Mouse (Mus musculus): ENCODE measurements around the gene Dusp12.
A peak's percentile ranks its signal among the peaks of the same experiment; 100 is the strongest.

Gene Dusp12

DNA sequence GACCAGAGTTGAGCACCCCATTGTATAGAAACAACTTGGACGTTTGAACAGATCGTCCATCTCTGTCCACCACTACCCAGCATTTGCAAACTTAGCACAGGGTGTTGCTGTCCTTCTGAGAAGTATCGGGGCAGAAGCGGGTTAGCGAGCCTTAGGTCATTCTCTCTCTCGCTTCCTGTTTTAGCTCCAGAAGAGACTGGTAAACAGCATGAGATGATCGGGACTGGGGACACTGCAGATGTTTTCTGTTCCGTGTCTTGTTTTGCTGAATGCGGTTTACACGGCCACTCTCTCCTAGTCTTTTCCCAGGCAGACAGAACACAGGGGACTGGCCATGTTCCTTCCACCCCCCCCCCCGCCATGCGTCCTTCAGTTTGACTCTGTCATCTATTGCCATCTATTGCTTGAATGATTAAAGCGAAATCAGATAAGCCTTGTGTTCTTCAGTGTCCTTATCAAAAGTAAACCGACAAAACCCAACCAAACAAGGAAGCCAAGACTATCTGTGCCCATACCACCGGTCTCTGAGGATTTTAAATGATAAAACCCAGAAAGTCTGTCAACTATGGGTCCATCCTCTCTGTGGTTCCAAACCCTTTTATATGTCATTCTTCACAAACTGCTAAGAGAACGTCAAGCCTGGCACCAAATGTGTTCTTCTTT, 13.2 kb upstream of the Dusp12 start:
- no peak for DNase-seq (ENCODE audit: low spot score in 2 of 2)

DNA sequence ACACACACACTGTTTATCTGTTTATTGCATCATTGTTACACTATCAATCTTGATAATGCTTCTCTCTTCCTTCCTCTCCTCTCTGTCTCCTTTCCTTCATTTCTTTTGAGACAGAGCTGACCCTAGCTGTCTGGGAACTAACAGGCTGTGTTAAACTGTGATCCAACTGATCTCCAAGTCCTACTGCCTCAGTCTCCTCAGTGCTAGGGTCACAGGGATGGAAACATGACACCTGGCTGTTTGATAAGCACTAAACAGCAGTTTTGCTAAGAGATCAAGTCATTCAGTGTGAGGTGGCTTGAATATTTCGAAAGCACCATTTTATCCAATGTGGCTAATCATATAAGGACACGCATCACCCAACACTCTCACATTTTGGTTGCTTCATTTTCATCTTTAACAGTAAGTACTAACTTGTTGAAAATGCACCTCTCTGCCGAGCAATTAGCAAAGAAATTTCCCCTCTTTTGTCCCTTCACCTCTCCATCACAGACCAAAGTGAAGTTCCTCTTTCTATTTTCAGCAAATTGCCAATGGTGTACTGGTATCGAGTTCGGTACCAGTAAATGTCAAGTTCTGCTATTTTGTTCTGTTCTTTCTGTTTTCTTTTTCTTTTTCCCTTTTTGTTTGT, 11.4 kb upstream of the Dusp12 start:
- DNase-seq (ENCODE audit: low spot score in 2 of 2), result no peak

DNA sequence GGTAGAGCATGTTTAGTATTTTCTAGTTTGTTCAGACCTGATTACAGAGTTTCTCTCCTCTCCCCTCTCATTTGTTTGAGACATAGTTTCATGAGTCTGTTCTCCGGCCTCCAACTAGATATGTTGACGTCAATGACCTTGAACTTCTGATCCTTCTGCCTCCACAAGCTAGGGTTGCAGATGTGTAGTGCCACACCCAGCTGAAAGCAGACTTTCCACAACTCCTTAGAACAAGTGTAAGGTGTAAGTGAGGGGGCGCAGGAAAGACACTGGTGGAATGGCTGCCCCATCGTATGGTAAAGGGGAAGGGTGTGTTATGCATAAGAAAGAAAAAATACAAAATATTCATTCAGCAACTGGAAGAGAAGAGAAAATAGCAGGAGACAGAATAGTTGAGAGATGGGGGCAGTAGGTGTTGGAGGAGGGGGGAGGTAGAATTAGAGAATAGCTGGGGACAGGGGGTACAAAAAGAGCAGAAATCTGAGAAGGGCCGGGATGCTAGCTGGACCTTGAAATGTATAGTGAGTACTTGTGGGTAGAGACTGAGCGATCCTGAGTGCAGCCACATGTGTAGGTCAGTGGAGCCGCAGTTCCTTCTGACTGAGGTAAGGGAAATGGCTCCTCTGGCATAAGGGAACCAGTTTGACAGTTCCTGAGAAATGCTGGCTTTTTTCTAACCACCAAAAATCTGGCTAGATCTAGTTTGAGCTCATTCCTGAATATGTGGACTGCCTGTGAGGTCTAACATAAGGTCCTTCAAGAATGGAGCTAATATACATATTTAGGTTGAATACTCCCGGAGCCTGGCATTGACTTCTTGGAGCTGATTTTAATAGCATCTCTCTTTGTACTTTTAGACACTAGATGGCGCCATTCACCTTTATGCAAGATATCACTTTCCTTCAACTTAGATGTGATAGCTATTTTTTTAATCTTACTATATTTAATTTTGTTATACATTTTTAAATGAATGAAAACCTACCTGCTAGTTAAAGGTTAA, 9.6 kb upstream of the Dusp12 start:
- peak in 1 of 2 experiments; percentile 38 for DNase-seq (ENCODE audit: low spot score in 2 of 2)

DNA sequence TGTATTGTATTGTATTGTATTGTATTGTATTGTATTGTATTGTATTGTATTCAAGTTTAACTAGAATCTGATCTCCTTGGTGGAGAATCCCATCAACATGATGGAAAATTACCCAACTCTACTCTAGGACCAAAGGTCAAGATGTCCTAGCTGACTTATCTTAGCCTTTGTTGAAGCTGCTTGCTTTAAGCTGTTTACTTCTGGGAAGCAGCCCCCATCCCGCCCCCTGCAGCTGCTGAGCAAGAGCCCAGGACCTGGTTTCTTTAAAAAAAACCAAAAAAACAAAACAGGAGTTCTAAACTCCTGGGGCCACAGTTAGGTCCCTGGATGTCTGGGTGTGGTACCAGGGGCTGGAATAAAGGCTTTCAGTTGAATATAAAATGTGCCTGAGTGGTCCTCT, 6.9 kb upstream of the Dusp12 start:
- no peak for DNase-seq (ENCODE audit: low spot score in 2 of 2)

DNA sequence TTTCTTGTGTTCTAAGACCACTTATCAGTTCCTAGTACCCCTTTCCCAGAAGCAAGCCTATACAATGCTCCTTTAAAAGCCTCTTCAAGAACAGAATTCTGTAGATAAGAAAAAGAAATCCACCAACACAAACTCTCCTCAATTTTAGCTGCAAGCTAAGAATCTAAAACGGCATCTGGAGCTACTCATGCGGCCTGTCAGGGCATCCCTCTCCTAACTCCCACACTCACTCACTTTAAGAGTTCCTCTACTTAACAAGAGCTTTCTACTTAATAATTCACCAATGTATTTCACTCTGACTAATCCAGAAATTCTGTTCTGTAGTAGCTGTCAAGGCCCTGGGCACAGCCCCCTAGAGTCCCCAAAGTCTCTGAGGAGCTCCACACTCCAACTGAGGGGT, 6.3 kb upstream of the Dusp12 start:
- no peak for DNase-seq (ENCODE audit: low spot score in 2 of 2)

DNA sequence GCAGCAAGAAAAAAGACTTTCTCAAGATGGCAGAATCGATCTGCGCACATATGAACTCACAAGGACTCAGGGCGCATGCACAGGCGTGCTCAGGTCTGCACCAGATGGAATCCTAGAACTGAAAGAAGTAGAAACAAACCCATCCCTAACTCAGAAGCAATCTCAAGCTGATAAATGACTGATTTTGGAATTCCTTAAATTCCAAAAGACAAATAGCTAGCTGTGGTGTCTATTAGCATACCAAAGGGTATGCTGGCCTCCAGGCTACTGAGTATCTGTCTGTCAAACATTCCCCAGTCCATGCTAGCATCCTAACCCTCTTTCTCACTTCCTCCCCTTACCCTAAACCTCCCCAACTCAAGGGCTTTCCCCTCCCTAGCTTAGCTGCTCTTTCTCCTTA, 4.0 kb upstream of the Dusp12 start:
- DNase-seq (ENCODE audit: low spot score in 2 of 2), result no peak

DNA sequence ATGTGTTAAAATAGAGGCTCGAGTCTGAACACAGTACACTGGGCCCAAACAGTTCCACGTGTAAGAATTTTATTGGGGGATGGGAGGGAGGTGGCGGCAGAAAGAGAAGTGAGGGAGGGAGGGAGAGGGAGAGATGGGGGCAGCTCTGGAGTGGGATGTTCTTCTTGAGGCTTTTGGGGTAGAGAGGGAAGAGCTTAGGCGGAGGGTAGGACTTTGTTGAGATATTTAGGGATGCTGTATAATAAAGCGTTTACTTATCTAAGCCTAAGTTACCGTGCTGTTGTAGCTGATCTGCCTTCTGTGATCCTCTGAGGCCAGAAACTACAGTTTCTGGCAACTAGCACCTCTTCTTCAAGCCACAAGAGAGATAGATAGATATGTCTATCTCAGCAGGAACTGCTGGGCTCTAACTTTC, 711 bp upstream of the Dusp12 start:
- DNase-seq (ENCODE audit: low spot score in 2 of 2), result no peak

DNA sequence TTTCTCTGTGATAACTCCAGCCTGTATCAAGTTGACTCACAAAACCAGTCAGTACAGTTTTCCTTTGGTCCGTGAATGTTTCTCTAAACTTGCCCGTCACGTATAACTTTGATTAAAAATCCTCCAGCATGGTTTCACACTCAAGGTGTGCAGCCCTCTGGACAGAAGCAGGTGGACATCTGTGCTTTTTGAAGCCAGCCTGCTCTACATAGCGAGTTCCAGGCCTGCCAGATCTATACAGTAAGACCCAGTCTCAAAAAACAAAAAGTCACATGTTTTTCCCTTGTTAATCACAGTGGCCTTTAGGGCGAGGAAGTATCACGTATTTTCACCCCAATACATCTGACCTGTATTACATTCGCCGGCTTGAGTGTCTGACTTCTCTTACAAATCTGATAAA, 950 bp downstream of the Dusp12 start:
- no peak for DNase-seq (ENCODE audit: low spot score in 2 of 2)

DNA sequence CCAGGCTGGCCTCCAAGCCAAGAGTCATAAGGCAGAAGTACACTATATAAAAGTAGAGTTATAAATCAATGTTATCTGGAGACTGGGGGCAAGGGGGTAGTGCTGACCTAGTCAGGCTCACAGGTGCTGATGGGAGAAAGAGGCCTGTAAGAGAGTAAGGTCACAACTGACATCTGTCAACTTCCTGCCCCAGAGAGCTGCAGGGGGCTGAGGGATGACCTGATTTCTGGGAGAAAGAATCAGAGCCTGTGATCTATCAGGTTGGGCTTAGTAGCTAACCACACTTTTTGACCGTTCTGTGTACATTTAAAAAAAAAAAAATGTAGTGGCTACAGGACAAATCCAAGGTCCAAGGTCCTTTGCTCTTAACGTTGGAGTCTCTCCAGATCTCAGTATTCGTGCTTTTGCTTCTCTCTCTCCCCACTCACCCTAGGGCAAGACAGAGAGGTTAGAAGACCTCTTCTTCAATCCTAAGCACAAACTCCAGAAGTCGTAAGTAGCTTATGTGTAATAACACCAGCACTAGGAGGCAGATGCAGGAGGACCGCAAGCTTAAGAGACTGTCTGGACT, 2.3 kb downstream of the Dusp12 start:
- no peak for DNase-seq (ENCODE audit: low spot score in 2 of 2)

DNA sequence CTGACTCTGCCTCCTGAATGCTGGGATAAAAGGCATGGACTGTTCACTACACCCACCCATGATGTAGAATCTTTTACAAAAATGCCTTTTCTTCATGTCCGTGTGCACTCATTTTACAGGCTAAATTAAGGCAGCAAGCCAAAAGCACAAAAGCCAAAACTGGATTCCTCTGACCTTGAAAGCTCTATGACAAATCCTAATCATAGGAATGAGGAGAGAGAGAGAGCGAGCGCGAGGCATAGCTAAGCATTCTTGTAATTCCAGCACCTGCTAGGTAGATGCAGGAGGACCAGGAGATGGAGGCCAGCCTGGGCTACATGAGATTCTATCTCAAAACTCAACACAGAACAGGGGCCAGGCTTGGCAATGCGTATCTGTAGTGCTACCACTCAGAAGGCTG, 8.4 kb downstream of the Dusp12 start:
- no peak for DNase-seq (ENCODE audit: low spot score in 2 of 2)

DNA sequence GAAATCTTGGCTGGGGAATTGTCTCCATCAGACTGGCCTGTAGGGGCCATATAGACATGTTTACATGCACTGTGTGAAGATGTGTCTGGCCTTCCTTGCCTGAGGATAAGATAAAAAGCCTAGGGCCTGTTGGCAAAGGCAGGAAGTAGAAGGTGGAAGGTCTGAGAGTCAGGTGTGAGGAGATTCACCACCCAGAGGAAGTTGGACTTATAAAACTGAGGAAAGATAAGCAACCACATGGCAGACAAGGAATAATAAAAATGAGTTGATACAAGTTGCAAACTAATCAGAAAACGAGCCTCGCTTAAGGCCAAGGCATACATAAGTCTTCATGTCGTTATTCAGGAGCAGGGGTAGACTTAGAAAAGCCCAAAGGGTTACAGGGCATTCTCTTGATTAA, 9.7 kb downstream of the Dusp12 start:
- no peak for DNase-seq (ENCODE audit: low spot score in 2 of 2)

DNA sequence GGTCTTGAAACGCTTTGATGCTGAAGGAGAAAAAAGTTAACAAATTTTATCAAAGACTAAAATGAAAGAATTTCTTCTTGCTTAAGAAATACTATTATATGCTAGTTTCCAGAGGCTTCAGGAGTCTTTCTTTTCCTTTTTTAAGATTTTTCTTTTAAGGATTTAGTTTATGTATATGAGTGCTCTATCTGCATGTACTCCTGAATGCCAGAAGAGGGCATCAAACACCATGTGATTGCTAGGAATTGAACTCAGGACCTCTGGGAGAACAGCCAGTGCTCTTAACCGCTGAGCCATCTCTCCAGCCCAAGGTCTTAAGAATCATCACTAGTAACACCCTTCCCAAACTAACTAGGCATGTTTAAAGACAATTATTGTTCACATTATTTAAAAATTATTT, 13.4 kb downstream of the Dusp12 start:
- no peak for DNase-seq (ENCODE audit: low spot score in 2 of 2)

DNA sequence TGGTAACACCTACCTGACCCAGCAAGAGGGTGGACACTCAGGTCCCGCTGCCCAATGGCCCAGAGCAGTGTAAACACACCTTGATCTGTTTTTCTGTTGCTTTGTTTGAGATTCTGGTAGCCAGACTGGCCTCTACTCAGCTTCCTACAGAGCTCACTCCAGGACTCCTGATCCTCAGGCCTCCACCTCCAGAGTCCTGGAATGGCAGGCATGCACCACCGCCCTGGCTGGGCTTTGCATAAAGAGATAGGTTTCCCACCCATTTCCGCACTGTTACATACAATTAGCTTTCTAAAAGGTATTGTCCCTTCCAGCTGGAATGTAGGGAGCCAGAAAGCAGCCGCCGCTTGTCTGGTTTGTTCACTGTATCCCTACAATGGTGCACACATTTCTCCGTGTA, 13.9 kb downstream of the Dusp12 start:
- DNase-seq (ENCODE audit: low spot score in 2 of 2), result no peak

DNA sequence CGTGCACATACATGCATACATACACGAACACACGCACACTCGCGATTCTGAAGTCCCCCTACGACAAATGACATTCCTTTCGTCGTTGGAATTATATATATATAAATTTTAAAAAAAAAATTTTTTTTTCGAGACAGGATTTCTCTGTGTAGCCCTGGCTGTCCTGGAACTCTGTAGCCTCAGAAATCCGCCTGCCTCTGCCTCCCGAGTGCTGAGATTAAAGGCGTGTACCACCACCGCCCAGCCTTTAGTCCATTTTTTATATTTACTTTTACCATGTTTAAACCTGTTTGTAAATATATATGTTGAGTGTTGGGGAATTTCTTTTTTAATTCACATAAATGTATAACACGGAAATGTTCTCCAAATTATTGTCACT, 16.4 kb downstream of the Dusp12 start:
- no peak for DNase-seq (ENCODE audit: low spot score in 2 of 2)

DNA sequence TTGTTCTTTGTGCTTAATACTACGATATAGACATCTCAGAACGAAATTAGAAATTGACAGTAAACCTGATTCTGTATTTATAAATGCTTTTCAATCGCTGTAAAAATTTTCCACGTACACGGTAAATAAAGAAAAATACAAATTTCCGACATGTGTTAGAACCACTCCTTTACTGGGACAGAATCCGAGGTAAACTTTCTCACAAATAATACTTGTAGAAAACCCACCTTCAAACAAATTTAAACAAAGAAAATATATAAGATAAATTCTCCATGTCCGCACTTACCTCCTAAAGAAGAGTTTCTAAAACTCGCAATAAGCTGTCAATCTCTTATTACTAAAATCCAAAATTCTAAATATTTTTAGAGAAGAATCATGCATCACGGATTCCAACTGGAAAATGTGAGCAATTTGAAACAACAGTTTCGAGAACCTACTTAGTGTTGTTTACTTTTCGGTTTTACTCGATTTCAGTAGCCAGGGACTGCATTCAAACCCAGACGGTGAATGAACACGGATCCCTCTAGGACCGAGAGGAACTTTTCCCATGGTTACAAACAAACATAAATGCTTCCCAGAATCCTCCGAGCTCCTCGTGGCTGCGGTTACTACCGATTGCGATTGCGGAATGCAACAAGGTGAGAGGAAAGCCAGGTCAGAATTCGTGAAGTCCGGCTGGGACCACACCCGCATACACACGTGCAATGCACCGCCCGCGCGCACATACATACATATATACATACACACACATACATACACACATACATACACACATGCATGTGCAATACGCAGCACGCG, 17.0 kb downstream of the Dusp12 start:
- peak in 1 of 2 experiments; percentile 81 for DNase-seq (ENCODE audit: low spot score in 2 of 2)

DNA sequence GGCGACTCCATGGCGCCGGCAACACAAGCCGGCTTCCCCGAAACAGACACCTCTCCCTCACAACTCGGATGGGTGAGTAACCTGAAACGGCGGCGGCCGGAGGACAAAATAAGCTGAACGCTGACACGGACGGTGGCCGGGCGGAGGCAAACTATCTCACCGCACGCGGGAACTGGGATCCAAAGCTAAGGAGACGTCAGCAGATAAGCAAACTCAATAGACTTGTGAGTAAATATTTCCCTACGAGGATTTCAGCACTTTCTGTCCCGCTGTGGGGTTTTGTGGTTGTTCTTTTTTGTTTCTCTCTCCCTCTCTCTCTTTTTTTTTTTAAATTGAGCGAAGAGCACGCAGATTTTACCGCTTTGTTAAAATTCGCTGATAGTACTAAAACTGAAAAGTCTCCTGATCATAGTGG, 17.6 kb downstream of the Dusp12 start, which contains the start of gene Atf6:
Atf6 (minus strand) TSS at position 81 of the 415 bp plus-strand sequence.
- DNase-seq (ENCODE audit: low spot score in 2 of 2), result peak; percentile 87 to 97

DNA sequence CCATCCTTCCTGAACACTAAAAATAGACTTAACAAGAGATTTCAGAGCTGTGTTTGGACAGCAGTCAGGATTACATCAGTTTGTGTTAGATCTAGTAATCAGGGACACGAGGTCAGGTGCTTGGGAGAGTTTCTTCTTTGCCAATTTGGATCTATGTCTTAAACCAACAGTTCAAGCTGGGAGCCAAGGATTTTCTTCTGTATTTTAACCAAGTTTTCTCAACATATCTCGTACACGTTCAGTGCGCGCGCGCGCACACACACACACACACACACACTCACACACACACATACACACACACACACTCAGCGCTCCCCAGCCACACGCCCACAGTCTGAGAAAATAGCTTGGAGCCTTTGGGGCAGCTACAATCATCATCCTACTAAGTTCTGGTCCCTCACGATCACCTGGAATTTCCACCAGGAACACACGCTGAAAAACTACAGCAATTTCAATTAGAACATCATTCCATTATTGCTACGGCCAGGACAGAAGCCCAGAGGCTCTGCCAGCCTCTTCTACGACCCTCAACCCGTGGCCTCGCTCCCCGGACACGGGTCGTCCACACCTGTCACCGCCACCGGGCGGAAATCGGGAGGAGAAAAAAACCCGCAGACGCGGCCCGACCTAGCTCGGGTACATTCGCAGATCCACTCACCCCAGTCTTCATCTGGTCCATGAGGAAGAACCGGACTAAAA, 18.2 kb downstream of the Dusp12 start:
- no peak for DNase-seq (ENCODE audit: low spot score in 2 of 2)

DNA sequence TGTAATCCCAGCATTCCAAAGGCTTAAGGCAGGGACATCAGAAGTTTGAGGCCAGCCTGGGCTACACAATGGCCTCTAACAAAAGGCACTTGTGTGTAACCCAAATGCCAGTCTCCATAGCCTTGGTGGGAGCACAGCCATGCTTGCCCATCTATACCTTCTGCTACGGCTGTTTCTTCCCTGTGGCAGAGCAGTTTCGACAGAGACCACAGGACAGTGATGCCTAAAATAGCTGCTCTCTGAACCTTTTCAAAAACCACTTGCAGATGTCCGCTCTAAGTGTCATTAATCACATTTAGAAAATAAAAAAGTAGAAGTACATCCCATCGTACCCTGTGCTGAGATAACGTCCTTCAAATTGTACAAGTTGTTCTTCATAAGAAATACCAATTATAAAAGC, 19.9 kb downstream of the Dusp12 start:
- no peak for DNase-seq (ENCODE audit: low spot score in 2 of 2)

DNA sequence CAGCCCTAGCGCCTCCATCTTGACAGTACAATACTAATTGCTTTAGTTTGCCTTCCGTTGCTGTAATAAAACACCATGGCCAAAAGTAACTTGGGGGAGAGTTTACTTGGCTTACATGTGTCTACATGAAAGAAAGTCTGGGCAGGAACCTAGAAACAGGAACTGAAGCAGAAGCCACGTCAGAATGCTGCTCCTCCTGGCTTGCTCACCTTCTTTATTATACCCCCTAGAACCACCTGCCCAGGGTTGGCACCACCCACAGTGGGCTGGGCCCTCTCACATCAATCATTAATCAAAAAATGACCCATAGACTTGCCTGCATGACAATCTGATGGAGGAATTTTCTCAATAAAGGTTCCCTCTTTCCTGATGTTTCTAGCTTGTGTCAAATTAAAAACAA, 20.6 kb downstream of the Dusp12 start:
- no peak for DNase-seq (ENCODE audit: low spot score in 2 of 2)

DNA sequence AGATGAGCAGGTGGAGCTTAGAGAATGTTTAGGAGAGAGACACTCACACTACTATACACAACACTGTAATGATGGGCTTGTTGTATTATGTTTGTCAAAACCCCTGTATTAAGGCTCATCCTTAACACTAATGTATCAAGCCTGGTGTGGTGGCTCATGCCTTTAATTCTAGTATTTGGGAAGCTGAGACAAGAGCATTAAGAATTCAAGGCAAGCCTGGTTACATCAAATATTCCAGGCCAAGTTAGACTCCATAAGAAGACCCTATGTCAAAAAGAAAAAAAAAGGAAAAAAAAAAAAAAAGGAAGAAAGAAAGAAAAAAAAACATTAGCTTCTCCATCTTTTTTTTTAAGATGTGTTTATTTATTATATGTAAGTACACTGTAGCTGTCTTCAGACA, 21.1 kb downstream of the Dusp12 start:
- no peak for DNase-seq (ENCODE audit: low spot score in 2 of 2)

DNA sequence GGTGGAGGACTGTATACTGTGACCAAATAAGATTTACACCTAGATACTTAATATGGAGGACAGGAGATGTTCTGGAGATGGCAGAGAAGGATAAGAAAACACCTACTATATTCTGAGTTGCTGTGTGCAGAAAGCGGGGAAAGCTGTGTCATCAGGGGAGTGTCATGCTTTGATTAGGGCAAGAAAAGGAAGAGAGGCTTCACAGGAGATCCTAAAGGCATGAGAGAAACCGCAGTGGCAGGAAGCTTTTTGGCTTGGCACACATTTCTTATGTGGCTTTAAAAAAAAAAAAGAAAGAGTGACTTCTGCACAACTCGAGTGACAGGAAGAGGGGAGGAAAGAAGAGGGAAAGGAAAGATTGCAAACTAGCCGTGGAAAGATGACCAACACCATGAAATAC, 22.3 kb downstream of the Dusp12 start:
- DNase-seq (ENCODE audit: low spot score in 2 of 2), result no peak
